Mouse (Mus musculus): Measurements from ENCODE around the gene Sncb. TPM values are rescaled to one million over a fixed set of nuclear protein-coding genes. Genes with fewer than 3 reads are reported as not detected.

Sncb gene
- total RNA-seq, 2 experiments from 2014 or later: not detected

DNA sequence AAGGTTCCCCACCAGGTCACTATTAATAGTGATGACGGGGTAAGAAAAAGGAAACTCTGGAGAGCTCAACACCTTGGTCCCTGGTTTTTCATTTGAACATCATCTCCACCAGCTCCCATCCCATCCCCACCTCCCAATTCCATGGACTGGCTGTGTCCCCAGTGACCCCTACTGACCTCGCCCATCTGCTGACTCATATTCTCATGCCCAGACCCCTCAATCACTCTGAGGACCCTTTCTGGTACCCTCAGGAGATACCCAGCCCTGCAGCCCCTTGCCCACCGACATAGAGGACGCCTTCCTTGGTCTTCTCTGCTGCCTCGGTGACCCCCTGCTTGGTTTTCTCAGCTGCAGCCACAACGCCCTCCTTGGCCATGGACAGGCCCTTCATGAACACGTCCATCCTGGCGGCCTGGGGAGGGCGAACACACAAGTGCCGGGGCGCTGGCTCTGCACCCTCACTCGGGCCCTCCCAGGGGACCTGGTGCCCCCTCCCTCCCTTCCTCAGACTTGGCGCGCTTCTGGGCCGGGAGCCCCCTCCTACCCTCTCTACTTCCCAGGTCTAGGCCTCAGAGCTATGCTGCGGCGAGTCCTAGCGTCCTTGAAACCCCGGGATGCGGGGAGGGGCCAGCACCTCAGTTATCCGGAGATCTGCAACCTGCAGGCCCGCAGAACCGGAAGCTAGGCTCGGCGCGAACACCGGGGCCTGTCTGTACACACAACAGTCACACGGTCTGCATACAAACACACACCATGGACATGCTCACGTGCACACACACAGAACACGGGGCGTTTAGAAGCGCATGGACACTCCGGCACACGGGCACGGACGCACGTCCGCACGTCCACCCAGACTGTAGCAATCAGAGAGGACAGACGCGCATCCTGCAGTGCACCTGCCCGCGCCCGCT, 859 bp downstream of the Sncb start:
- DNase-seq: no peak
- TF ChIP-seq CTCF (IDR thresholded peaks at IDR 0.05): no peak
- no peak overlapping the region for H3K27ac ChIP-seq
- peak overlapping the region; percentile 48 for H3K4me3 ChIP-seq
- intact Hi-C loops (cut with DNase I): no loop called here

DNA sequence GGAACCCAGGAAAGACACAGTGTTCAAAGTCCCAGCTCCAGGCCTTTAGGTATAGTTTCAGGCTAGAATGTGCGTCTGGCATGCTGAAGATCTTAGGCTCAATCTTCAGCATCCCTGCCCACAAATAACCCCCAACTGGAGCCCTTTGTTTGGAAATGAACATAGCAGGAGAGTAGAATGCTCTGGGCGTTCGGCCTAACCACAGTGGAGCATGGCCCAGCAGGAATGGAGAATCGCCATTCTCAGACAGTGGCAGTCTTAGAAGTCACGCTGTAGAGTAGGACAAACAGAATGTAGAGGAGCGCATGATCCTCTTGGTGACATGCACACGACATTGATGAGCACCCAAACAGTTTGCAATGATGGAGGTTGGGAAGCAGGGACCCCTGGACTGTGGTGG, 5.5 kb downstream of the Sncb start:
- no peak overlapping the region for H3K4me3 ChIP-seq
- TF ChIP-seq CTCF (IDR thresholded peaks at IDR 0.05): no peak
- intact Hi-C loops (cut with DNase I): no loop called here
- H3K27ac ChIP-seq: peak overlapping the region; percentile 63; the same call in 1 of the 2 replicates
- DNase-seq: no peak

DNA sequence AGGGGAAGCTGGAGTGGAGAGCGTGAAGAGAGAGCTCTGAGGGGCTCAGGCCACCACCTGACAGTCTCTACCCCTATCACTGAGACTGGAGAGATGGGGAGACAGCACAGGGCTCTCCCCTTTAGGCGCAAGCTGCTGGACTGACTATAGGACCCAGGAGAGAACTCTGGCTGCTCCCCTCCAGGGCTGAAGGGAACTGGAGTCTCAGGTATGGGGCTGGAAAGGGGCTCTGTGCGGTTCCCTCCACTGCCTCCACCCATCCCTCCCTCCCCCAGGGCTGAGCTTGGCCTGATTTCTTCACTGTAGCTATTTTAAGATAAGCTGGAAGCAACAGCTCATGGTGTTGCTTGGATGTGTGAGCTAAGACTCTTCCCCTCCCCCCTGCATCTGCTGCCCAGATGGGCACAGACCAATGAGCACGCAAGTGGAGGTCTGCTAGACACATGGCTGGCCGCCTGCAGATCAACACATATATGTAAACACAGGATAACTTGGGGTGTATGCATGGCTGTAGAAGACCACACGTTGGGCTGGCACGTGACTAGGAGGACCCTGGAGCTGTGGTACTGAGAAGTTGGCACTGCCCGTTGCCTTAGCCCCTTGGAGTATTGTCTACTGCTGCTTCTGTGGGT, 6.1 kb downstream of the Sncb start:
- TF ChIP-seq CTCF (IDR thresholded peaks at IDR 0.05): no peak
- Histone ChIP-seq H3K27ac (peak overlapping the region; percentile 63; the same call in 1 of the 2 replicates), H3K4me3 (no peak overlapping the region)
- intact Hi-C loops (cut with DNase I): no loop called here
- DNase-seq: peak; percentile 64

DNA sequence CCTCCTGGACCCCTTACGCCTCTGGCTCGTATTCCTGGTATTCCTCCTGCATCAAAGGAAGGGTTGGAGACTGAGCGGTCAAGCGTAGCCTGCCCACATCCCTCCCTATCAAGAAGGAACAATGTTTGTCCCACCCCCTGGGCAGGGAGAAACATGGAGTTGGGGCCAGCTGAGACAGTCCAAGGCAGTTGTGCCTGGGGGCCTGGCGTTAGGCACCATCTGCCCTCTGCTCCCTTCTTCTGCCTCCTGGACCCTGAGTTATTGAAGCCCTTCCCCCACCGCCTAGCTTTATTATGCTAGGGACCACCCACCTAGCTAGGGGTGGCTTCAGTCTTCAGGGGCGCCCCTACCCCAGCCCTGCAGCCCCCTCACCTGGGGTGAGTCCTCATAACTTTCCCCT, 6.9 kb downstream of the Sncb start:
- no peak overlapping the region for H3K4me3 ChIP-seq
- H3K27ac ChIP-seq: no peak overlapping the region
- intact Hi-C loops (cut with DNase I): no loop called here
- no peak for TF ChIP-seq CTCF (IDR thresholded peaks at IDR 0.05)
- DNase-seq: no peak

DNA sequence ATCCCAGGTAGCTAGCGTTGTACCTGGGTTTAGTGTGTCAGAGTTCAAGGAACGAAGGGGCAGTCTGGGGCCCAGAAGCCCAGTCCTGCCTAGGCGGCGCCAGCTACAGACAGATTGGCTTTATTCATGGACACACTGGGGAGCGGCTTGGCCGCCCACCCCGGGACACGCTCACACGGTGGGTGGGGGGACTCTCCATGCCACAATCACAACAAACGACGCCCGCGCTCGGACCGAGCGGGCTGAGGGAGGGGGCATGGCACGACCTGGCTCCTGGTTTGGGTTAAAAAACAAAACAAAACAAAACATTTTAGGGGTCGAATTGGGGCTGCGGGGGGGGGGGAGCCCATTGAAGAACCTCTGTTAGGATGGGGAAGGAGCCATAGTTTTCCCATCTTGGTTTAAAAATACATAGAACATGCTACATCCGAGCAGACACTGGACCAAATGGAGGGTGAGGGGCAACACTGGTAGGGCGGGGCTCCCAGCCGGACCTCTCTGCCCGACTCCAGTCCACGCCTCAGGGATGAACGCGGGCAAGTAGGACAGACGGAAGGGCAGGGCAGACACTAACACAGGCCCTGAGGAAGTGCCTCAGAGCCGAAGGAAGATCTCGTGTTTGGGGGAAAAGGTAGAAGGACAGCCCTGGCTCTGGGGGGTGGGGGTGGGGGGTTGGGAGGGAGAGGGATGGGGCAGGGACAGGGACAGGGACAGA, 7.5 kb downstream of the Sncb start:
- peak overlapping the region; percentile 62 for H3K4me3 ChIP-seq

DNA sequence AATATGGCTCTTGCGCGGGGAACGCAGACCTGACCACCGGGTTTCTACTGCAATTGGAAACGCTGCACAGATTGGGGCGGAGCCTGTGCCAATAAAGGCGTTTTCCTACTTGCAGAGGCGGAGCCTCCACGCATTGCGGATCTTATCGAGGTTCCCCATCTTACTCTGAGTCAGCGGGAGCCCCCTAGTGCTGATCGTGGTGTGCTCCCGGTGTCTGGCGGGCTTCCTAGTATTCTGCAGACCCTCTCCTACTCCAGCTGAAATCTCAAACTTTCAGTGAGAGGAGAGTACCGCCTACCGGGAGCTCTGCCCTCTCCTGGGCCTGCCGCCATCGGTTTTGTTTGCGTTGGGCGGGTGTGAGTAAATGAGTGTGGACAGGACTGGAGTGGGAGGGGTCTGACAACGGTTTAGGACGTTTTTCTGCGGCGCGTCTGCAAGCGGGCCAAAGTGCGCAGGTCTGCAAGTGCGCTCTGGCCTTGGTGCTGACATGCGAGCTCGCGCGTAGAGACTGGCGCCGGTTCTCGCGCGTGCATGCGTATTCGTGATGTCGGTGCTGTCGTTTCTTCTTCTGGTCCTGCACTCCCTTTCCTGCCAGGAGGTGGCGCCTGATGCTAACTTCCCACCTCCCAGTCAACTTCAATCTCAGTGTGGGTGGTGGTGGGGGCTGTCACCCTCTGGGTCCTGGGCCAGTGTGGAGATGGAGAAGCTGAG, 8.2 kb downstream of the Sncb start:
- intact Hi-C loops (cut with DNase I): no loop called here
- Histone ChIP-seq H3K27ac (no peak overlapping the region), H3K4me3 (peak overlapping the region; percentile 62)
- peak; percentile 73 for TF ChIP-seq CTCF (IDR thresholded peaks at IDR 0.05)
- peak; percentile 87 for DNase-seq

More for the DNA sequence above, 7.5 kb downstream of the Sncb start:
- TF ChIP-seq CTCF (IDR thresholded peaks at IDR 0.05): no peak
- H3K27ac ChIP-seq: no peak overlapping the region
- DNase-seq: no peak
- intact Hi-C loops (cut with DNase I): no loop called here

DNA sequence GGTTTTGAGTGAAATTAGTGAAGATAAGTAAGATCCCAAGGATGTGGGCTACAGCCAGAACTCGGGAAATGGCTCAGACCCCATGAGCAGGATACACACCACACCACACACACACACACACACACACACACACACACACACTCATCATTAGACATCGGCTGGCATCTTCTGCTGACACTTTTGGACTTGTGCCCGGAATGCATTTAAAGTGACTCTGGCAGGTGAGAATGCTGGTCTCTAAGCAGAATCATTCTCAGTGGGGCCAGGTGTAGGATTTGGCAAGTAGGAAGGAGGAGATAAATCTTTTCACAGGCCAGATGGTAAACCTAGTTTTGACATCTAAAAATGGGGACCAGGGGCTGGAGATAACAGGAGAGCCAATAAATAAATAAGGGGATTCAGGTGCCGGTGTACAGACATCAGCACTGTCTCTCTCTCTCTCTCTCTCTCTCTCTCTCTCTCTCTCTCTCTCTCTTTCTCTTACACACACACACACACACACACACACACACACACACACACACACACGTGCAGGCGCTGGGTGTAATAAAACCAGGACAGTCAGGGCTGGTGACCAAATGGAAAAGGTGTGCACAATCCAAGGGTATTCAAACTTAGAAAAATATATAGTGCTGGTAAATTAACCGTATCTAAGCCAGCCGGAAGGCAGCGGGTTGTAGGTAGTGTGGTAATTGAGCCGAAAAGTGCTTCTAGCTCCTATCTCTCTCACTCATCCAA, 9.1 kb downstream of the Sncb start:
- TF ChIP-seq CTCF (IDR thresholded peaks at IDR 0.05): no peak
- intact Hi-C loops (cut with DNase I): no loop called here
- H3K27ac ChIP-seq: no peak overlapping the region
- no peak overlapping the region for H3K4me3 ChIP-seq
- DNase-seq: no peak

DNA sequence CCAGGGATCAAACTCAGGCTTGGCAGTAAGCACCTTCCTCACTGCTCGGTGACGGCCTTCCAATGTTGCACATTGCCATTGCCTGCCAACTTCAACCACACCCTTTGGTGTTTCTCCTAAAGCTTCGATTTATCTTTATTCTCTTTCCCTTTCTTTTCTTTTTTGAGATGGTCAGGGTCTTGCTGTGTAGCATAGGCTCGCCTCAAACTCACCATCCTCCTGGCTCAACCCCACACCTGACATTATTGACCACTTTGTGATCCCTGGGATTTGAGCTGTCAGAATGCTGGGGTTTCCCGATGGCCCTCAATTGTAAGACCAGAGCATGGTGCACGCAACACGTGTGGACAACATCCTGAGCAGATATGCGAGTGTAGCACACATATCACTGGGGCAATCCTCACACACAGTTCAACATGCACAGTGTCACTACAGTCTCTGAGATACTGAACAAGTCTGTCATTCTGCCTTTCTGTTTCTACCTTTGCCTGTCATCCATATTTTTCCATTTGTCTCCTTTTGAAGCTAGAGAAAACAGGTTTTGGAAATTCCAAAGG, 10.2 kb downstream of the Sncb start:
- Histone ChIP-seq H3K4me3 (no peak overlapping the region), H3K27ac (no peak overlapping the region)
- no peak for DNase-seq
- no peak for TF ChIP-seq CTCF (IDR thresholded peaks at IDR 0.05)
- intact Hi-C loops (cut with DNase I): no loop called here

DNA sequence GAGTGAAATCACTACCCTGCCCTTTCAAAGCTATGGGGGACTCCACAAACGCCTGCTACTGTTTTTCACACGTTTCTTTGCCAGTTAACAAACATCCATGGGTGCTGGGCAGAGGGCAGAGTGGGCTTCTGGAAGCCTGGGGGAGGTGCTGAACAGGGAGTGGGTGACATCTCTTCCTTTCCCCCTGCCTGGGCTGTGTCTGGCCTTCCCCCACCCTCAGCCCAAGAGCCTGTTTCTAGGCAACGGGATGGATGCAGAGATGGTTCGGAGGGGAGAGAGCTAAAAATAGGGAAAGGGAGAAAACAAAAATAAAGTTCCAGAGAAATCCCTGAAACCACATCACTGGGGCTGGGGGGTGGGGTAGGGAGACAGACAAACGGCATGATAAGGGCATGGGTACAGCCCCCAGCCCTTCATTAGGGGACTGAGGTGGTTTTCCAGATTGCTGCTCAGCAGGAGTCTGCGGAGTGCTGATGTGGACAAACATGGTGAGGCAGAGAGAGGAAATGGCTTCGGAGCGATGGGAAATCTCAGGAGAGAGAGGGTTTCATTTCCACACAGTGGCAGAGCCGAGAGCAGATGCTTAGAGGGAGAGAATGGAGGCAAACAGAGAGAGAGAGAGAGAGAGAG, 11.1 kb downstream of the Sncb start:
- intact Hi-C loops (cut with DNase I): no loop called here

DNA sequence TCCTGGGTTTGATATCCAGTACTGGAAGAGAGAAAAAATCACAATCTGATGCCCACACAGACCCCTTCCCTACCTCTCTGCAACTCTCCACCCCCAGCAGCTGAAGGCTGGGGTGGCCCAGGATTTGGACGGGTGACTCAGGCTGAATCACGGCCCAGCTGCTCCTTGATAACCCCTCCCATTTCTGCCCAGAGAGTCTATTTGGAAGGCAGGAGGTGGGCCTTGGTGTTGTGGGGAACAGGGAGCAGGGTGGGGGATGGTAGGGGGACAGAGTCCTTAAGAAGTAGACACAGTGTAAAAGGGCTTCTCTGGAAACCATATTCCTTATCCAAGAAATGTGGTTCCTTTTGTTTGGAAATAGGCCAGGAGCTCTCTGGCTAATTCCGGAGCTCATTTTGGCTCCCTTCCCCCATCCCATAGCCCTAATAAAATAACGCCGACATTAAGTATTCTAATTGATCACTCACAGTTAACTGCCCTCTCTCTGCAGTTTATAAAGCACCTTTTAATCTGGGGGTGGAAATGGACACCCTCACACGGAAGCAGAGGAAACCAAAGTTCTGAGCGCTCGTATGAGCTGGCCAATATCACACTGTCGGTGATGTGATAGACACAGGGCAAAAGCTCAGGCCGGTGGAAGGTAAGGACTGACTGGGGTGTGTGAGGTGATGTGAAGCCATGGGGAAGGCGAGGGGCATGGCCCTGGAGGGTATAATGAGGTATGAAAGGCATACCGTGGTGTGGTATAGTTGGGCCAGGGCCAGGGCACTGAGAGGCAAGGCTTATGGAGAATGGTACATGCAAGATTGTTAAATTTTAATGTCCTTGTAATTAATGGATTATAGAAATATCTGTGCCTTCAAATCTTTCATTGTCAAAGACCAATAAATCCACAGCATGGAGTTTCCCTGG, 12.0 kb downstream of the Sncb start:
- no peak for TF ChIP-seq CTCF (IDR thresholded peaks at IDR 0.05)
- intact Hi-C loops (cut with DNase I): no loop called here
- no peak overlapping the region for H3K27ac ChIP-seq
- DNase-seq: no peak
- H3K4me3 ChIP-seq: no peak overlapping the region

More for the DNA sequence above, 11.1 kb downstream of the Sncb start:
- TF ChIP-seq CTCF (IDR thresholded peaks at IDR 0.05): no peak
- DNase-seq: no peak
- H3K4me3 ChIP-seq: no peak overlapping the region
- H3K27ac ChIP-seq: no peak overlapping the region
